Mouse (Mus musculus) neutrophil, adult 5-6 weeks (primary cell): Measurements from ENCODE around the gene Cnksr3. TPM values are rescaled to one million over a fixed set of nuclear protein-coding genes. Genes with fewer than 3 reads are reported as not detected.

Source experiments
- ATAC-seq: fragments of 151-379, 151-347 bp; 2 replicates; pipeline ENCODE4 v1.8.0; 2017; ENCODE audit warnings: mild to moderate bottlenecking, moderate TSS enrichment; ENCODE audit not compliant: insufficient number of reproducible peaks, poor library complexity, low FRiP score, severe bottlenecking; ENCODE audit errors: extremely low read depth
- total RNA-seq: library from RNA; stranded (forward); fragments of 200-1000 nt; gene quantifications from 2 replicates; pipeline ENCODE4 v1.2.3, GENCODE M21; 2017

The Cnksr3 gene
- total RNA-seq, 1 experiment from 2014 or later = 4.4 TPM

GRCm38 (mm10) chr10:7118258-7119077 is 93.6 kb downstream of the Cnksr3 start:
- no peak for ATAC-seq

GRCm38 (mm10) chr10:7117785-7118184 is 94.3 kb downstream of the Cnksr3 start:
- no peak for ATAC-seq

- ATAC-seq = no peak
Measured at GRCm38 (mm10) chr10:7114796-7115195, 97.2 kb downstream of the Cnksr3 start.

GRCm38 (mm10) chr10:7113747-7114146 is 98.3 kb downstream of the Cnksr3 start:
- ATAC-seq = no peak

- no peak for ATAC-seq
Measured at GRCm38 (mm10) chr10:7113144-7113543, 98.9 kb downstream of the Cnksr3 start.

- no peak for ATAC-seq
Measured at GRCm38 (mm10) chr10:7111462-7112000, 100.5 kb downstream of the Cnksr3 start.

- ATAC-seq = no peak
Measured at GRCm38 (mm10) chr10:7103872-7104271, 108.2 kb downstream of the Cnksr3 start.

- no peak for ATAC-seq
Measured at GRCm38 (mm10) chr10:7077971-7078370, 134.1 kb downstream of the Cnksr3 start.

GRCm38 (mm10) chr10:7077389-7077808 is 134.6 kb downstream of the Cnksr3 start:
- ATAC-seq = no peak

- ATAC-seq = no peak
Measured at GRCm38 (mm10) chr10:7076662-7077211, 135.3 kb downstream of the Cnksr3 start.

GRCm38 (mm10) chr10:7076201-7076600 is 135.8 kb downstream of the Cnksr3 start:
- peak; percentile 88 for ATAC-seq

GRCm38 (mm10) chr10:7075661-7076060 is 136.4 kb downstream of the Cnksr3 start:
- no peak for ATAC-seq

- ATAC-seq = no peak
Measured at GRCm38 (mm10) chr10:7074231-7074630, 137.8 kb downstream of the Cnksr3 start.

GRCm38 (mm10) chr10:7070924-7071323 is 141.1 kb downstream of the Cnksr3 start:
- no peak for ATAC-seq

GRCm38 (mm10) chr10:7070100-7070835 is 141.8 kb downstream of the Cnksr3 start:
- ATAC-seq = no peak

GRCm38 (mm10) chr10:7069090-7069489 is 142.9 kb downstream of the Cnksr3 start:
- ATAC-seq = no peak
